Mouse (Mus musculus): ENCODE measurements around the gene Hnrnpc. TPM values are rescaled to one million over a fixed set of nuclear protein-coding genes. Genes with fewer than 3 reads are reported as not detected.

Hnrnpc gene
- polyA plus RNA-seq, 1 experiment, result 260 TPM

DNA sequence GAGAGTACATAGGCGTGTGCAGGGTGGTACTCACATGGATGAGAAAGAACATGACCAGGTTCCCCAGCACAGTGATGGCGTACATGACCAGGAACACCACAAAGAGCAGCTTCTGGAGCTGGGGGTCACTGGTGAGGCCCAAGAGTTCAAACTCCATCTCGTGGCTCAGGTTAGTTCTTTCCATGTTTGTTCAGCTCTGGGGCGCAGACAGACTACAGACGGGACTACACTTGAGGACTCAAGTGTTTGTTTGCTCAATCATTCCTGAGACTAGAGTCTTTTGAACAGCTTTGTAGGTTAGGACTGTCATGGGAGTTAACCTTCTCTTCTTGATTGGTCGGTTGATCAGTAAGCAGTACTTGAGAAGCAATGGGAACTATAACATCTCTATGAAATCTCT lies 67.9 kb downstream of the Hnrnpc start:
- no peak for DNase-seq (ENCODE audit: extremely low spot score in 1 of 2, low spot score in 1 of 2)

DNA sequence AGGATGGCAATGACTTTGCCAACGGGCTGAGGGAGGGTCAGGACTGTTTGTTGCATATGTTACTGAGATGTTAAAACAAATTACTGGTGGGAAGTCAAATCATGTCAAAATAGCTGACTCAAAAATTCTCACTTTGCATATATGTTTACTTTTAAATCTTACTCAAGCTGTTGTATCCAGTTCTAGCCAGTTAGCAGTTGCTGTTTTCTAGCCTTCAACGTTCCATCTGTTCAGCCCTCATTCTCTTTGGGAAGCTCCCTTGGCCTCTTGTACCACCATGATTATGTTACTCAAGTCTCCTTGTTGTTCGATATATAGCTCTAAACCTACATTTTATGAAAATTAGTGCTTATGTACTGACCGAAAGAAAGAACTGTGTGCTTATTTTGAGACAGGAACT lies 77.5 kb downstream of the Hnrnpc start:
- no peak for DNase-seq (ENCODE audit: extremely low spot score in 1 of 2, low spot score in 1 of 2)

DNA sequence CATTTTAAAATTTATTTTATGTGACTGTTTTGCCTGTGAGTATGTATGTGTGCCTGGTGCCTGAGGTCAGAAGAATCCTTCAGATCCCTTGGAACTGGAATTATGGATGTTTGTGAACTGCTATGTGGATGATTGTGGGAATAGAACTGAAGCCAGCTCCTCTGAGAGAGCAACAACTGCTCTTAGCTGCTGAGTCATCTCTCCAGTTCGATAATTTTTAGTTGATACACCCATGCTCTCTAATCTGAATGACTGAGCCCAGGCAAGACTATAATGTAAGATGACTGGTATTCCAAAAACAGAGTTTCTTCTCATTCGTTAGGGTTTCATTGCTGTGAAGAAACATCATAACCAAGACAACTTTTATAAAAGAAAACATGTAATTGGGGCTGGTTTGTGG lies 79.7 kb downstream of the Hnrnpc start:
- no peak for DNase-seq (ENCODE audit: extremely low spot score in 1 of 2, low spot score in 1 of 2)

Other genes starting within 250 kb of the Hnrnpc start
- gene Mettl17, start 219.2 kb downstream of the Hnrnpc start, polyA plus RNA-seq (2012; rRNA removed), result 49.7 and 53.5 TPM in 2 replicates
- gene Slc39a2, start 211.1 kb downstream of the Hnrnpc start, polyA plus RNA-seq (2012; rRNA removed), result 19.7 and 20.4 TPM in 2 replicates
- 712 and 1,011 TPM in 2 replicates for gene Ndrg2, start 189.9 kb downstream of the Hnrnpc start, polyA plus RNA-seq (2012; rRNA removed)
- not detected in 2 replicates for gene Tppp2, start 185.6 kb downstream of the Hnrnpc start, polyA plus RNA-seq (2012; rRNA removed)
- 0.14 and 0.17 TPM in 2 replicates for gene Rnase13, start 181.3 kb downstream of the Hnrnpc start, polyA plus RNA-seq (2012; rRNA removed)
- 39.7 and 44.0 TPM in 2 replicates for gene Arhgef40, start 119.3 kb downstream of the Hnrnpc start, polyA plus RNA-seq (2012; rRNA removed)
- 0.60 and 0.90 TPM in 2 replicates for gene Tmem253, start 88.4 kb downstream of the Hnrnpc start, polyA plus RNA-seq (2012; rRNA removed)
- 73.4 and 77.7 TPM in 2 replicates for gene Zfp219, start 83.3 kb downstream of the Hnrnpc start, polyA plus RNA-seq (2012; rRNA removed)
- gene Olfr221, start 61.6 kb downstream of the Hnrnpc start, polyA plus RNA-seq (2012; rRNA removed), result 0.08 and 0.15 TPM in 2 replicates
- 1.4 and 2.0 TPM in 2 replicates for gene Rpgrip1, start 6.7 kb upstream of the Hnrnpc start, polyA plus RNA-seq (2012; rRNA removed)
- gene Supt16, start 93.4 kb upstream of the Hnrnpc start, polyA plus RNA-seq (2012; rRNA removed), result 33.0 and 33.4 TPM in 2 replicates
- 60.2 and 62.5 TPM in 2 replicates for gene Chd8, start 153.8 kb upstream of the Hnrnpc start, polyA plus RNA-seq (2012; rRNA removed)
- gene Tox4, start 175.1 kb upstream of the Hnrnpc start, polyA plus RNA-seq (2012; rRNA removed), result 33.3 and 39.7 TPM in 2 replicates
- 48.0 and 50.4 TPM in 2 replicates for gene Rab2b, start 175.5 kb upstream of the Hnrnpc start, polyA plus RNA-seq (2012; rRNA removed)
- 36.2 and 39.2 TPM in 2 replicates for gene Mettl3, start 201.1 kb upstream of the Hnrnpc start, polyA plus RNA-seq (2012; rRNA removed)
- gene Sall2, start 224.7 kb upstream of the Hnrnpc start, polyA plus RNA-seq (2012; rRNA removed), result 38.1 and 39.0 TPM in 2 replicates